Mouse (Mus musculus) heart, embryonic 15.5 days (tissue): ENCODE measurements around the gene Hist2h4. TPM values are rescaled to one million over a fixed set of nuclear protein-coding genes. Genes with fewer than 3 reads are reported as not detected.

Experiments
- ATAC-seq: fragments of 200-750 bp; cut with Nextera tagmentation; replicated peaks from 2 replicates; pipeline ENCODE4 v1.8.0; 2017; ENCODE audit warnings: low read depth, moderate TSS enrichment; ENCODE audit not compliant: insufficient number of reproducible peaks, insufficient read depth, low FRiP score
- H3K27ac ChIP-seq: fragments of 300-500 bp; sonication (generic); 2 replicates; pipeline ENCODE4 v1.5.1; 2015; ENCODE audit warnings: mild to moderate bottlenecking, inconsistent platforms
- H3K27me3 ChIP-seq: fragments of 300-500 bp; sonication (generic); 2 replicates; pipeline ENCODE4 v1.6.1; 2015; ENCODE audit warnings: inconsistent platforms
- H3K36me3 ChIP-seq: fragments of 300-500 bp; sonication (generic); 2 replicates; pipeline ENCODE4 v1.6.1; 2015; ENCODE audit warnings: mild to moderate bottlenecking, inconsistent platforms
- H3K4me1 ChIP-seq: fragments of 300-500 bp; sonication (generic); replicated peaks from 2 replicates; pipeline ENCODE4 v1.6.1; 2015; ENCODE audit warnings: inconsistent platforms
- H3K4me2 ChIP-seq: fragments of 300-500 bp; sonication (generic); 2 replicates; pipeline ENCODE4 v1.6.1; 2015; ENCODE audit warnings: inconsistent platforms, mild to moderate bottlenecking, moderate library complexity
- H3K4me3 ChIP-seq: fragments of 300-500 bp; sonication (generic); 2 replicates; pipeline ENCODE4 v1.5.1; 2015; ENCODE audit warnings: mild to moderate bottlenecking, inconsistent platforms
- H3K9ac ChIP-seq: fragments of 300-500 bp; sonication (generic); 2 replicates; pipeline ENCODE4 v1.6.1; 2015; ENCODE audit warnings: mild to moderate bottlenecking, inconsistent platforms
- H3K9me3 ChIP-seq: fragments of 300-500 bp; sonication (generic); replicated peaks from 2 replicates; pipeline ENCODE4 v1.6.1; 2016; ENCODE audit warnings: inconsistent platforms
- WGBS: fragments of 180-500 bp; shearing (Covaris S2); methylation state at CpG from one replicate; pipeline ENCODE4 v1.1.7; 2015; ENCODE audit warnings: mixed read lengths; 5-methylcytosine and 5-hydroxymethylcytosine counted together
- polyA plus RNA-seq: library from polyadenylated mRNA; unstranded; fragments of >200 nt; fragmentation: Nextera tagmentation; extraction: Ambion mirVana; gene quantifications from 2 replicates; pipeline ENCODE4 v1.2.1, GENCODE M21; 2015

The Hist2h4 gene
- polyA plus RNA-seq: 2.9 and 3.9 TPM in 2 replicates

- WGBS: under 1% methylated on average over 40 of the region's 40 CpGs
- no peaks in the 10 kb centered on the region for H3K9me3 ChIP-seq
- peak; percentile 81 for ATAC-seq
- H3K4me3 ChIP-seq: peak within 1 kb of the TSS; percentile 76
- peak within 1 kb of the TSS; percentile 79 for H3K9ac ChIP-seq
- peak within 1 kb of the TSS; percentile 86 for H3K4me2 ChIP-seq
- H3K4me1 ChIP-seq: peaks cover 21% of the 10 kb centered on the region
- no peaks in the 10 kb centered on the region for H3K27me3 ChIP-seq
- peak within 1 kb of the TSS; percentile 99 for H3K27ac ChIP-seq
- H3K36me3 ChIP-seq: no peaks in the 10 kb centered on the region
Observed at GRCm38 (mm10) chr3:96262979-96263550, at the start of gene Hist2h4. Gene Hist2h4, minus strand, starts transcription at chr3:96263311.

- Histone ChIP-seq H3K27ac (no peak overlapping the region), H3K27me3 (peaks cover 4% of the 10 kb centered on the region; the same call in 1 of the 2 replicates), H3K4me2 (no peak overlapping the region), H3K36me3 (no peaks in the 10 kb centered on the region), H3K4me3 (no peak overlapping the region), H3K4me1 (no peaks in the 10 kb centered on the region; the same call in 1 of the 2 replicates), H3K9me3 (no peaks in the 10 kb centered on the region), H3K9ac (no peak overlapping the region)
- no peak for ATAC-seq
- WGBS: 57% methylated on average over 8 of the region's 8 CpGs
Observed at GRCm38 (mm10) chr3:96312341-96313098, 49.4 kb upstream of the Hist2h4 start.

GRCm38 (mm10) chr3:96309441-96309840 is 46.3 kb upstream of the Hist2h4 start:
- H3K4me1 ChIP-seq: no peaks in the 10 kb centered on the region; the same call in 1 of the 2 replicates
- ATAC-seq: no peak
- H3K4me2 ChIP-seq: no peak overlapping the region
- no peaks in the 10 kb centered on the region for H3K36me3 ChIP-seq
- H3K9me3 ChIP-seq: no peaks in the 10 kb centered on the region
- H3K4me3 ChIP-seq: no peak overlapping the region
- H3K9ac ChIP-seq: no peak overlapping the region
- no peak overlapping the region for H3K27ac ChIP-seq
- WGBS: 42% methylated on average over 3 of the region's 3 CpGs
- H3K27me3 ChIP-seq: peaks cover 4% of the 10 kb centered on the region; the same call in 1 of the 2 replicates

GRCm38 (mm10) chr3:96306506-96306905 is 43.4 kb upstream of the Hist2h4 start:
- no peak overlapping the region for H3K9ac ChIP-seq
- no peaks in the 10 kb centered on the region for H3K36me3 ChIP-seq
- 76% methylated on average over 9 of the region's 9 CpGs for whole genome bisulfite sequencing
- no peak overlapping the region for H3K4me2 ChIP-seq
- no peaks in the 10 kb centered on the region for H3K9me3 ChIP-seq
- peaks cover 4% of the 10 kb centered on the region; the same call in 1 of the 2 replicates for H3K27me3 ChIP-seq
- H3K27ac ChIP-seq: no peak overlapping the region
- no peak for ATAC-seq
- H3K4me1 ChIP-seq: no peaks in the 10 kb centered on the region
- H3K4me3 ChIP-seq: no peak overlapping the region

- H3K9me3 ChIP-seq: no peaks in the 10 kb centered on the region
- no peak for ATAC-seq
- no peak overlapping the region for H3K4me3 ChIP-seq
- H3K9ac ChIP-seq: no peak overlapping the region
- H3K27ac ChIP-seq: no peak overlapping the region
- WGBS: 79% methylated on average over 5 of the region's 5 CpGs
- H3K4me2 ChIP-seq: no peak overlapping the region
- H3K4me1 ChIP-seq: no peaks in the 10 kb centered on the region
- no peaks in the 10 kb centered on the region for H3K27me3 ChIP-seq
- H3K36me3 ChIP-seq: no peaks in the 10 kb centered on the region
Observed at GRCm38 (mm10) chr3:96302076-96302475, 39.0 kb upstream of the Hist2h4 start.

- peak overlapping the region; percentile 49 for H3K4me2 ChIP-seq
- no peak overlapping the region for H3K27ac ChIP-seq
- H3K27me3 ChIP-seq: no peaks in the 10 kb centered on the region
- peak overlapping the region; percentile 42 for H3K4me3 ChIP-seq
- H3K4me1 ChIP-seq: no peaks in the 10 kb centered on the region
- no peak for ATAC-seq
- 58% methylated on average over 26 of the region's 26 CpGs for WGBS
- H3K9me3 ChIP-seq: no peaks in the 10 kb centered on the region
- no peak overlapping the region for H3K9ac ChIP-seq
- no peaks in the 10 kb centered on the region for H3K36me3 ChIP-seq
Observed at GRCm38 (mm10) chr3:96300706-96301529, 37.8 kb upstream of the Hist2h4 start.

GRCm38 (mm10) chr3:96299562-96299961 is 36.5 kb upstream of the Hist2h4 start:
- no peak overlapping the region for H3K27ac ChIP-seq
- 90% methylated on average over 2 of the region's 2 CpGs for WGBS

GRCm38 (mm10) chr3:96298360-96298759 is 35.2 kb upstream of the Hist2h4 start:
- WGBS: 87% methylated on average over 4 of the region's 4 CpGs

More at GRCm38 (mm10) chr3:96299562-96299961, 36.5 kb upstream of the Hist2h4 start:
- Histone ChIP-seq H3K36me3 (no peaks in the 10 kb centered on the region), H3K27me3 (no peaks in the 10 kb centered on the region), H3K9ac (no peak overlapping the region), H3K9me3 (no peaks in the 10 kb centered on the region), H3K4me1 (no peaks in the 10 kb centered on the region), H3K4me3 (no peak overlapping the region), H3K4me2 (no peak overlapping the region)
- ATAC-seq: no peak

GRCm38 (mm10) chr3:96293787-96294186 is 30.7 kb upstream of the Hist2h4 start, which contains the start of gene Fcgr1:
Gene Fcgr1, minus strand, starts transcription at chr3:96293969.
- Histone ChIP-seq H3K27me3 (0 out of 2 replicates have a peak, but pooled peaks cover 4% of the 10 kb centered on the region), H3K4me1 (no peaks in the 10 kb centered on the region), H3K9me3 (no peaks in the 10 kb centered on the region), H3K9ac (no peak within 1 kb of the TSS), H3K36me3 (no peaks in the 10 kb centered on the region), H3K4me2 (no peak within 1 kb of the TSS), H3K4me3 (no peak within 1 kb of the TSS), H3K27ac (no peak within 1 kb of the TSS)
- 75% methylated on average over 4 of the region's 4 CpGs for WGBS
- ATAC-seq: no peak

More at GRCm38 (mm10) chr3:96298360-96298759, 35.2 kb upstream of the Hist2h4 start:
- Histone ChIP-seq H3K4me2 (no peak overlapping the region), H3K4me3 (no peak overlapping the region), H3K36me3 (no peaks in the 10 kb centered on the region), H3K27me3 (0 out of 2 replicates have a peak, but pooled peaks cover 1% of the 10 kb centered on the region), H3K9ac (no peak overlapping the region), H3K9me3 (no peaks in the 10 kb centered on the region), H3K4me1 (no peaks in the 10 kb centered on the region), H3K27ac (no peak overlapping the region)
- ATAC-seq: no peak

- no peak for ATAC-seq
- Histone ChIP-seq H3K9ac (no peak overlapping the region), H3K9me3 (no peaks in the 10 kb centered on the region), H3K4me1 (no peaks in the 10 kb centered on the region), H3K27me3 (0 out of 2 replicates have a peak, but pooled peaks cover 4% of the 10 kb centered on the region), H3K27ac (no peak overlapping the region), H3K36me3 (no peaks in the 10 kb centered on the region), H3K4me3 (no peak overlapping the region), H3K4me2 (no peak overlapping the region)
- 35% methylated on average over 5 of the region's 5 CpGs for WGBS
Observed at GRCm38 (mm10) chr3:96293368-96293767, 30.3 kb upstream of the Hist2h4 start.

GRCm38 (mm10) chr3:96292641-96293040 is 29.5 kb upstream of the Hist2h4 start:
- Histone ChIP-seq H3K27me3 (0 out of 2 replicates have a peak, but pooled peaks cover 4% of the 10 kb centered on the region), H3K4me1 (no peaks in the 10 kb centered on the region), H3K27ac (no peak overlapping the region), H3K9me3 (no peaks in the 10 kb centered on the region), H3K9ac (no peak overlapping the region), H3K4me3 (no peak overlapping the region), H3K4me2 (no peak overlapping the region), H3K36me3 (no peaks in the 10 kb centered on the region)
- no peak for ATAC-seq
- WGBS: 57% methylated on average over 6 of the region's 6 CpGs
